In genomic region chr16:30743566-30743965, GRCm38 (mm10) we compare ENCODE assay signal across 12 mouse cellular contexts.
"Had no signal": no experiment of that assay in that cellular context is flagged by ENCODE, and none has a peak within 500 bp of the region (broad histone marks: within the 10 kb centered on the region; RNA-seq: fewer than 3 reads in every experiment).

No protein-coding gene starts in this region.

- DNase-seq: lung, adult 18-20 months; lung, postnatal 10 days; right cerebral cortex, postnatal 14 days; thymus, adult 2 months; thymus, postnatal 25 days; thymus, postnatal 4 days had no signal

- H3K9ac ChIP-seq: lung, embryonic 14.5 days; midbrain, embryonic 12.5 days; neural tube, embryonic 12.5 days; stomach, embryonic 15.5 days had no signal

- H3K9me3 ChIP-seq: midbrain, embryonic 10.5 days; midbrain, embryonic 12.5 days; neural tube, embryonic 12.5 days; stomach, embryonic 15.5 days had no signal

- H3K4me3 ChIP-seq: midbrain, embryonic 10.5 days; midbrain, embryonic 12.5 days; neural tube, embryonic 12.5 days; stomach, embryonic 15.5 days had no signal

- H3K36me3 ChIP-seq: midbrain, embryonic 10.5 days; midbrain, embryonic 12.5 days; neural tube, embryonic 12.5 days; stomach, embryonic 15.5 days had no signal

- H3K4me2 ChIP-seq: lung, embryonic 14.5 days; midbrain, embryonic 12.5 days; neural tube, embryonic 12.5 days; stomach, embryonic 15.5 days had no signal

- H3K27ac ChIP-seq: midbrain, embryonic 10.5 days; midbrain, embryonic 12.5 days; neural tube, embryonic 12.5 days; stomach, embryonic 15.5 days; stomach, postnatal 0 days had no signal

- H3K27me3 ChIP-seq: midbrain, embryonic 12.5 days; neural tube, embryonic 12.5 days; stomach, embryonic 15.5 days had no signal
